Mouse (Mus musculus) left cerebral cortex, adult 8-10 months (tissue): ENCODE results near the gene Mlx. TPM values are rescaled to one million over a fixed set of nuclear protein-coding genes. Genes with fewer than 3 reads are reported as not detected.

Source experiments
- DNase-seq, 2 experiments: peaks; one replicate each; pipeline ENCODE4 v3.0.0; 2022; ENCODE audit warnings: low spot score in 2 of 2
- microRNA-seq, 2 experiments: library from miRNA; unstranded; fragments of <30 nt; microRNA quantifications; one replicate each; pipeline ENCODE4 v1.2.0; 2022
- total RNA-seq, 4 experiments: library from RNA; stranded (reverse); gene quantifications; 2 replicates each; pipeline ENCODE4 v1.2.4; 2022

Gene Mlx
- total RNA-seq, 4 experiments from 2014 or later, result 31.1 to 41.9 (median 37.1) TPM

DNA sequence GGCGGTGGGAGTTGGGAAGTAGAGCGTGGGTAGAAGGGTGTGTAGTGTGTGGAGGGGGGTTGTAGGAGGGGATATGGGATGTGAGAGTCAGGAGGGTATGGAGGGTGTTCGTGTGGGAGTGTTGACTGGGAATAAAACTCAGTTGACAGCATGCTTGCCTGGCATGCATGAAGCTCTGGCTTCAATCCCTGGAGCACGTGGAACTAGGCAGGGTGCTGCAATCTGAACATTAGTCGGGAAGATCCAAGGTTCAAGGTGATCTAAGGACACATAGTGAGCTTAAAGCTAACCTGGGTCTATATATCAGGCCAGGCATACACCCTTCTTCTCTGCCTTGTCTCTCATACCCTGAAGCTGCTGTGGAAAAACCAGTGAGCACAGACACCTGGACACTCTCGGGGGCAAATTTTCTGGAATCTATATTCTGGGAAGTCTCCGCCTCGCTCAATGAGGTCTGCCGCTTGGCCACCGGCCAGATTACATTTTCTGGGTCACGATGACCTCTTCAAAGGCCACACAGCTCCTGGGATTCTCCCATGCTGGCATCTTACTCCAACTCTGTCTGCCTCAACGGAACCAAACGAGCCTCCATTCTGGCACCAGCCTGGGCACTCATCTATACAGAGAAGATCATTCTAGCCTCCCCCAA, 47.3 kb downstream of the Mlx start:
- no peak for DNase-seq

DNA sequence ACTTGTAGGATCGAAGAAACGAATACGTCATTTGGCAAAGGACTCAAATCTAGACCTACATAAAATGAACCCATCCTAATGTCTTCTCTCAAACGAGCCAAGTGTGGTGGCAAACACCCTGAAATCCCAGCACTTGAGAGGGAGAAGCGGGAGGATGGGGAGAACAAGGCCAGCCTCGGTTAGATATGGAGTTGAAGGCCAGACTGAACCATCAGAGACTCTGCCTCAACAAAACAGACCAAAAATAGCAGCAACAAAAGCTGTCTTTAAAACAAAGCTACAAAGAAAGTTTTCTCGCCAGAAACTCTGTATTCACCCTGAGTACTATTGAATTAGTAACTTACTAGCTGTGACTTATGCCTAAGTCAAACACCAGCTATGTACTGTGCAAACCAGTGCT, 49.9 kb downstream of the Mlx start:
- no peak for DNase-seq

DNA sequence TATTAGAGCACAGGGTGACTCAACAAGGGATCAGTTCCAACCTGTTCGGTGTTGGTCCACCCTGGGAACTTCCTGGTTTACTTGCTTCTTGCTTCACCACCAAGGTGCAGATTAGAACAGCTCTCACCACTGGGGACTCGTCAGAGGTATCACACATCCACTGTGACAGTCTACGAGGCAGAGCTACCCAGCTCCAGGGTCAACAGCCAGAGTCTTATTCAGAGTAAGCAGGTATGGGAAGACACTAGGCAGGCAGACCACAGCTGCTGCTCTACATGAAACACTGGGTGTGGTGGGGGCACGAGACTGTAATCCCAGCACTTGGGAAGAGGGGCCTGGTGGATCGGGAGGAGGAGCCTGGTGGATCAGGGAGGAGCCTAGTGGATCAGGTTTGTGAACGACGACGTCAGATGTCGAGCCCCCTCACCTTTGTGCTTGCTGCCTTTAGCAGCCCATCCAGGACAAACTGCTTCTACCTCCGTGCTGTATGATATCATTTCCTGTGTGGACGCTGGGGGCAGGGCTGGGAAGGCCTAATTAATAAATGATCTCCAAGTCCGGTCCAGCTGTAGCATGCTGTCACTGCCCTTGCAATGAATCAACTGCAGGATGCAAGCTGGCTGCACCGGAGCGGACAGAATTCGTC, 51.6 kb downstream of the Mlx start:
- no peak for DNase-seq

DNA sequence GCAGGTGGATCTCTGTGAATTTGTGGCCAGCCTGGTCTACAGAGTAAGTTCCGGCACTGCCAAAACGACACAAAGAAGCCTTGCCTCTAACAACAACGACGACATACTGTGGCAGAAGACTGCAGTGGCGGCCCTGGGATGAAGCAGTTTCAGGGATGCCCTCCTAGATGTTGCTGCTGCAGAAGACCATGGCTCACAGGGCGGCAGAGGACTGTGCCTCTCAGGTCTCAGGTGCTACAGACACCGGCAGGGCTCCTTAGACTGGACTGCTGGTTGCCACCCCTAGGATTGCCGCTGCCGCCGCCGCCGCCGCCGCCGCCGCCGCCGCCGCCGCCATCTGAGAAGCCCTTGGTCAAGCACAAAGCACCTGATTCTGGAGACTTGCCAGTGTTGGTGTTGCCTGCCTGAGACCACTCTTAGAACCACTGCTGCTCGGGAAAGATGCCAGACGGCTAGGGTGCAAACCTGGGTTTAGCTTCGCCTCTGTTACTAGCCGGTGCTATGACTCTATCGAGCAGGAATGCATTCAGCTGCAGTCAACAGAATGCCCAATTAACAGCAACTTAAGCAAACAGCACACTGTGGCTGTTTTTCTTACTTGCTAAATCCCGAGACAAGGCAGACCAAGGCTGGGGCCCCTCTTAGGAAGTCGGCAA, 53.2 kb downstream of the Mlx start:
- no peak for DNase-seq

DNA sequence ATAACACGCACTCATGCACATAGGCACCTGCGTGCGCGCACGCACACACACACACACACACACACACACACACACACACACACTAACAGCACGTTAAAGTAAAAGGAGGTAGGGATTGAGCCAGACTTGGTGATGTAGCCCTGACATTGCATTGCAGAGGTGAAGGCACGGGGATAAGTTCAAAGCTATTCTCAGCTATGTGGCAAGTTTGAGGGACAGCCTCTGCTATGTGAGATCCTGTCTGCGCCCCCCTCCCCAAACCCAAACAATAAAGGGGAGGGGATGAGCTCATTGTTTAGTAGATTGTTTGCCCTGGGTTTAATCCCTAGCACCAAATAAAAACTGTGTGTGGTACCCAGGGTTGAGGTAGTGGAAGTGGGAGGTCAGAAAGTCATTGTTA, 54.0 kb downstream of the Mlx start:
- no peak for DNase-seq

Small RNAs within 50 kb of the gene (microRNA-seq; reads per million reads assigned to microRNA genes)
- 0 reads per million in 2 experiments for gene Gm27626

Other genes with a start within 250 kb of the Mlx start
- gene Stat5b, start 236.6 kb upstream of the Mlx start, total RNA-seq, result 10 to 100 TPM; 26.8 to 30.9 (median 30.6) TPM
- gene Stat5a, start 227.9 kb upstream of the Mlx start, total RNA-seq, result 1 to 10 TPM; 2.0 to 2.8 (median 2.1) TPM
- gene Stat3, start 147.7 kb upstream of the Mlx start, total RNA-seq, result 10 to 100 TPM; 39.0 to 54.7 (median 46.3) TPM
- gene Cavin1, start 116.4 kb upstream of the Mlx start, total RNA-seq, result 10 to 100 TPM; 18.7 to 20.9 (median 20.8) TPM
- 100 to 1,000 TPM; 407 to 438 (median 419) TPM for gene Atp6v0a1, start 77.8 kb upstream of the Mlx start, total RNA-seq
- 10 to 100 TPM; 10.4 to 18.5 (median 12.8) TPM for gene Naglu, start 17.3 kb upstream of the Mlx start, total RNA-seq
- 1 to 10 TPM in 1 of 4 experiments, under 1 TPM in 3; 0.46 to 1.8 (median 0.60) TPM for gene Hsd17b1, start 8.9 kb upstream of the Mlx start, total RNA-seq
- 10 to 100 TPM; 20.7 to 26.2 (median 23.7) TPM for gene Coasy, start 4.7 kb upstream of the Mlx start, total RNA-seq
- 1 to 10 TPM; 2.2 to 4.7 (median 3.8) TPM for gene Psmc3ip, start 8.2 kb downstream of the Mlx start, total RNA-seq
- gene Retreg3, start 32.6 kb downstream of the Mlx start, total RNA-seq, result 10 to 100 TPM; 50.1 to 52.2 (median 50.9) TPM
- gene Tubg1, start 32.7 kb downstream of the Mlx start, total RNA-seq, result 10 to 100 TPM; 47.1 to 49.2 (median 47.9) TPM
- gene Tubg2, start 68.6 kb downstream of the Mlx start, total RNA-seq, result 10 to 100 TPM; 53.1 to 58.8 (median 56.7) TPM
- gene Cntnap1, start 83.2 kb downstream of the Mlx start, total RNA-seq, result 100 to 1,000 TPM; 173 to 184 (median 176) TPM
- gene Plekhh3, start 84.1 kb downstream of the Mlx start, total RNA-seq, result 10 to 100 TPM; 13.5 to 15.9 (median 15.3) TPM
- under 1 TPM in 2 of 4 experiments, not detected in 2; 0.18 to 0.34 TPM for gene Ccr10, start 88.2 kb downstream of the Mlx start, total RNA-seq
- 10 to 100 TPM; 62.4 to 63.9 (median 63.7) TPM for gene Ezh1, start 139.2 kb downstream of the Mlx start, total RNA-seq
- gene Ramp2, start 158.8 kb downstream of the Mlx start, total RNA-seq, result 10 to 100 TPM; 32.9 to 51.1 (median 37.6) TPM
- 10 to 100 TPM; 56.7 to 70.0 (median 65.8) TPM for gene Vps25, start 166.4 kb downstream of the Mlx start, total RNA-seq
- gene Wnk4, start 173.3 kb downstream of the Mlx start, total RNA-seq, result 10 to 100 TPM; 11.1 to 12.2 (median 11.6) TPM
- under 1 TPM; 0.25 to 0.55 (median 0.35) TPM for gene Cntd1, start 191.7 kb downstream of the Mlx start, total RNA-seq
- 100 to 1,000 TPM in 2 of 4 experiments, 10 to 100 TPM in 2; 95.8 to 105 (median 101) TPM for gene Coa3, start 191.8 kb downstream of the Mlx start, total RNA-seq
- 100 to 1,000 TPM; 178 to 237 (median 199) TPM for gene Becn1, start 215.0 kb downstream of the Mlx start, total RNA-seq
- 100 to 1,000 TPM; 108 to 132 (median 125) TPM for gene Psme3, start 228.9 kb downstream of the Mlx start, total RNA-seq
- 1 to 10 TPM; 3.8 to 5.3 (median 4.7) TPM for gene Aoc2, start 237.8 kb downstream of the Mlx start, total RNA-seq
- gene Aoc3, start 243.3 kb downstream of the Mlx start, total RNA-seq, result under 1 TPM; 0.39 to 0.75 (median 0.59) TPM